Mouse (Mus musculus): Measurements from ENCODE around the gene Oaz2. TPM values are rescaled to one million over a fixed set of nuclear protein-coding genes. Genes with fewer than 3 reads are reported as not detected.

The Oaz2 gene
- 210 and 217 TPM in 2 replicates for polyA plus RNA-seq (2015; fragmentation: Nextera tagmentation; extraction: Ambion mirVana)

DNA sequence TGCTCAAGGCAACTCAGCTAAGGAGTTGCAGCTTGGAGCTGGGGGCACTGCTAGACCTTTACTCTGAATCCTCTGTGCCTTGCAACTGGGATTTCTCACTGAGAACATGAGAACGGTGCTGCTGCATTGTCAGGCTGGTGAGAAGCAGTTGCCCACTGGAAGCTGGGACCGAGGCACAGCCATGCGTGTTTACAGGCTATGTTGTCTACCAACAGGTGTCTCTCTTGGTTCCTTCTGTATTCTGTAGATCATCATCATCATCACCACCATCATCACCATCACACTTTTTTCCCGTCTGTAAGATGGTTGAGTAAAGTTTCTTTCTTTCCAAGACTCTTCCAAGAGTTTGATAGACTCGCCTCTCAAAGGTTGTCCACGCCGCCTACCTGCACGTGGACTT, at the start of gene Oaz2:
Oaz2 (plus strand) TSS at position 301 of the 400 bp plus-strand sequence.

DNA sequence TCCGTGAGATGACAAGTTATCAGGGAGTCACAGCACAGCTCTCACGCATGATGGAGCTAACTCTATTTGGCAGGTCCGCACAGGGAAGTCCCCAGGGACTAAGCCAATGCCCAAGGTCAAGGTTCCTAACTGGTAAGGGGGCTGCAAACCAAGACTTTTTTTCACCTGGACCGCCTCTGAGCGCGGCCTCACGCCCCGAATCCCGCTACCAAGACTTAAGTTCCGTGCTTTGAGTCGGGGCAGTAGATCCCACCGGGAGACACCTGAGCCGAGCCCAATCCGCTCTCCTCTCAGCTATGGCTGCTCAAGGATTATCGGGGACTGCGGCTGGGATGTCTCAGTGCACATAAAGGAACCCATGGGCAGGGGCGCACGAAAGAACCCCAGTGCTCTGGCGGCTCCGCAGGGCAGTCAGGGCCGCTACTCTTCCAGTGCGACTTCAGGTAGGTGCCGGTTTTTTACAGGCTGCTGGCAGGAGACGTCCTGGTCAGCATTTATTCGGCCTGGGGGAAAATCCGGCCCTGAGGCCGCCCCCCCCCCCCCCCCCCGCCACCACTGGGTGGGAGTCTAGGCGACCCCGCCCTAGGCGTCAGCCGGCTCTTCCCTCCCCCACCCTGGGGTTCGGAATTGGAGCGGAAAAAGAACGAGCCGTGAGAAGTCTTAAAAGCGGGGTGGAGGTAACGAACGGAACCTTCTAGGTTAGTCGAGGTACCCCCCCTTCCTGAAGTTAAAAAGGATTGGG, 38.6 kb upstream of the Oaz2 start, which contains the start of gene Rbpms2:
Rbpms2 (plus strand) TSS at position 624 of the 742 bp plus-strand sequence.

Other genes starting within 250 kb of the Oaz2 start
- gene Slc51b, start 245.0 kb upstream of the Oaz2 start, polyA plus RNA-seq (2015; fragmentation: Nextera tagmentation; extraction: Ambion mirVana), result not detected in 2 replicates
- gene Mtfmt, start 232.2 kb upstream of the Oaz2 start, polyA plus RNA-seq (2015; fragmentation: Nextera tagmentation; extraction: Ambion mirVana), result 10.7 and 10.9 TPM in 2 replicates
- gene Spg21, start 207.1 kb upstream of the Oaz2 start, polyA plus RNA-seq (2015; fragmentation: Nextera tagmentation; extraction: Ambion mirVana), result 54.0 and 60.5 TPM in 2 replicates
- 2.9 and 3.0 TPM in 2 replicates for gene Ankdd1a, start 147.8 kb upstream of the Oaz2 start, polyA plus RNA-seq (2015; fragmentation: Nextera tagmentation; extraction: Ambion mirVana)
- 36.9 and 37.9 TPM in 2 replicates for gene Plekho2, start 88.0 kb upstream of the Oaz2 start, polyA plus RNA-seq (2015; fragmentation: Nextera tagmentation; extraction: Ambion mirVana)
- gene Pif1, start 80.8 kb upstream of the Oaz2 start, polyA plus RNA-seq (2015; fragmentation: Nextera tagmentation; extraction: Ambion mirVana), result 1.9 and 3.0 TPM in 2 replicates
- 136 and 143 TPM in 2 replicates for gene Rbpms2, start 38.4 kb upstream of the Oaz2 start, polyA plus RNA-seq (2015; fragmentation: Nextera tagmentation; extraction: Ambion mirVana)
- gene Zfp609, start 159.6 kb downstream of the Oaz2 start, polyA plus RNA-seq (2015; fragmentation: Nextera tagmentation; extraction: Ambion mirVana), result 2.9 TPM in 2 replicates
- 31.4 and 51.7 TPM in 2 replicates for gene Pclaf, start 222.2 kb downstream of the Oaz2 start, polyA plus RNA-seq (2015; fragmentation: Nextera tagmentation; extraction: Ambion mirVana)
- 13.7 and 18.4 TPM in 2 replicates for gene Trip4, start 240.8 kb downstream of the Oaz2 start, polyA plus RNA-seq (2015; fragmentation: Nextera tagmentation; extraction: Ambion mirVana)
- 9.1 and 9.5 TPM in 2 replicates for gene Csnk1g1, start 240.9 kb downstream of the Oaz2 start, polyA plus RNA-seq (2015; fragmentation: Nextera tagmentation; extraction: Ambion mirVana)